Mouse (Mus musculus): ENCODE results near the gene Zfx. TPM values are rescaled to one million over a fixed set of nuclear protein-coding genes. Genes with fewer than 3 reads are reported as not detected.

The Zfx gene
- polyA plus RNA-seq, 1 experiment = 11.1 TPM

- no peak overlapping the region for H3K4me3 ChIP-seq (replicated peaks; ENCODE audit: control insufficient read depth, low read depth, low read length)
- H3K4me1 ChIP-seq (ENCODE audit: control insufficient read depth, insufficient read depth, low read length) = no peaks in the 10 kb centered on the region
- no peak for TF ChIP-seq POLR2A (IDR thresholded peaks at IDR 0.05; ENCODE audit: borderline replicate concordance, control insufficient read depth, low read depth, low read length)
- no peak for TF ChIP-seq CTCF (IDR thresholded peaks at IDR 0.05; ENCODE audit: control insufficient read depth, insufficient read depth, low read length)
- H3K27ac ChIP-seq (ENCODE audit: control insufficient read depth, insufficient read depth, low read depth, low read length, poor library complexity) = no peak overlapping the region
- 73% methylated on average over 6 of the region's 6 CpGs for WGBS
Observed at GRCm38 (mm10) chrX:94115882-94116281, 7.6 kb downstream of the Zfx start.

GRCm38 (mm10) chrX:94105964-94106363 is 17.5 kb downstream of the Zfx start:
- no peak overlapping the region for H3K4me3 ChIP-seq (replicated peaks; ENCODE audit: control insufficient read depth, low read depth, low read length)
- no peaks in the 10 kb centered on the region for H3K4me1 ChIP-seq (ENCODE audit: control insufficient read depth, insufficient read depth, low read length)
- 58% methylated on average over 2 of the region's 2 CpGs for WGBS
- no peak for TF ChIP-seq CTCF (IDR thresholded peaks at IDR 0.05; ENCODE audit: control insufficient read depth, insufficient read depth, low read length)
- TF ChIP-seq POLR2A (IDR thresholded peaks at IDR 0.05; ENCODE audit: borderline replicate concordance, control insufficient read depth, low read depth, low read length) = no peak
- H3K27ac ChIP-seq (ENCODE audit: control insufficient read depth, insufficient read depth, low read depth, low read length, poor library complexity) = no peak overlapping the region

GRCm38 (mm10) chrX:94102938-94103337 is 20.6 kb downstream of the Zfx start:
- H3K27ac ChIP-seq (ENCODE audit: control insufficient read depth, insufficient read depth, low read depth, low read length, poor library complexity) = no peak overlapping the region
- TF ChIP-seq CTCF (IDR thresholded peaks at IDR 0.05; ENCODE audit: control insufficient read depth, insufficient read depth, low read length) (no peak), POLR2A (IDR thresholded peaks at IDR 0.05; ENCODE audit: borderline replicate concordance, control insufficient read depth, low read depth, low read length) (no peak)
- H3K4me1 ChIP-seq (ENCODE audit: control insufficient read depth, insufficient read depth, low read length) = no peaks in the 10 kb centered on the region

GRCm38 (mm10) chrX:94100561-94100960 is 22.9 kb downstream of the Zfx start:
- H3K27ac ChIP-seq (ENCODE audit: control insufficient read depth, insufficient read depth, low read depth, low read length, poor library complexity) = no peak overlapping the region
- WGBS = 71% methylated on average over 1 of the region's 1 CpGs
- no peak overlapping the region for H3K4me3 ChIP-seq (replicated peaks; ENCODE audit: control insufficient read depth, low read depth, low read length)
- no peaks in the 10 kb centered on the region for H3K4me1 ChIP-seq (ENCODE audit: control insufficient read depth, insufficient read depth, low read length)
- TF ChIP-seq CTCF (IDR thresholded peaks at IDR 0.05; ENCODE audit: control insufficient read depth, insufficient read depth, low read length) (no peak), POLR2A (IDR thresholded peaks at IDR 0.05; ENCODE audit: borderline replicate concordance, control insufficient read depth, low read depth, low read length) (no peak)

More at GRCm38 (mm10) chrX:94102938-94103337, 20.6 kb downstream of the Zfx start:
- H3K4me3 ChIP-seq (replicated peaks; ENCODE audit: control insufficient read depth, low read depth, low read length) = no peak overlapping the region

- TF ChIP-seq CTCF (IDR thresholded peaks at IDR 0.05; ENCODE audit: control insufficient read depth, insufficient read depth, low read length) = no peak
- no peak for TF ChIP-seq POLR2A (IDR thresholded peaks at IDR 0.05; ENCODE audit: borderline replicate concordance, control insufficient read depth, low read depth, low read length)
- Histone ChIP-seq H3K4me1 (ENCODE audit: control insufficient read depth, insufficient read depth, low read length) (no peaks in the 10 kb centered on the region), H3K4me3 (replicated peaks; ENCODE audit: control insufficient read depth, low read depth, low read length) (no peak overlapping the region), H3K27ac (ENCODE audit: control insufficient read depth, insufficient read depth, low read depth, low read length, poor library complexity) (no peak overlapping the region)
- WGBS = 70% methylated on average over 2 of the region's 2 CpGs
Observed at GRCm38 (mm10) chrX:94091001-94091400, 32.5 kb downstream of the Zfx start.

GRCm38 (mm10) chrX:94061246-94061645 is 62.3 kb downstream of the Zfx start:
- WGBS = 15% methylated on average over 6 of the region's 6 CpGs
- TF ChIP-seq CTCF (IDR thresholded peaks at IDR 0.05; ENCODE audit: control insufficient read depth, insufficient read depth, low read length) (no peak), POLR2A (IDR thresholded peaks at IDR 0.05; ENCODE audit: borderline replicate concordance, control insufficient read depth, low read depth, low read length) (no peak)
- H3K4me3 ChIP-seq (replicated peaks; ENCODE audit: control insufficient read depth, low read depth, low read length) = no peak overlapping the region
- no peaks in the 10 kb centered on the region for H3K4me1 ChIP-seq (ENCODE audit: control insufficient read depth, insufficient read depth, low read length)
- H3K27ac ChIP-seq (ENCODE audit: control insufficient read depth, insufficient read depth, low read depth, low read length, poor library complexity) = no peak overlapping the region

- WGBS = 34% methylated on average over 8 of the region's 8 CpGs
- H3K4me1 ChIP-seq (ENCODE audit: control insufficient read depth, insufficient read depth, low read length) = no peaks in the 10 kb centered on the region
- TF ChIP-seq CTCF (IDR thresholded peaks at IDR 0.05; ENCODE audit: control insufficient read depth, insufficient read depth, low read length) = no peak
- no peak for TF ChIP-seq POLR2A (IDR thresholded peaks at IDR 0.05; ENCODE audit: borderline replicate concordance, control insufficient read depth, low read depth, low read length)
- no peak overlapping the region for H3K27ac ChIP-seq (ENCODE audit: control insufficient read depth, insufficient read depth, low read depth, low read length, poor library complexity)
- no peak overlapping the region for H3K4me3 ChIP-seq (replicated peaks; ENCODE audit: control insufficient read depth, low read depth, low read length)
Observed at GRCm38 (mm10) chrX:94060751-94061150, 62.8 kb downstream of the Zfx start.

GRCm38 (mm10) chrX:94058748-94059147 is 64.8 kb downstream of the Zfx start:
- Histone ChIP-seq H3K27ac (ENCODE audit: control insufficient read depth, insufficient read depth, low read depth, low read length, poor library complexity) (no peak overlapping the region), H3K4me1 (ENCODE audit: control insufficient read depth, insufficient read depth, low read length) (no peaks in the 10 kb centered on the region), H3K4me3 (replicated peaks; ENCODE audit: control insufficient read depth, low read depth, low read length) (no peak overlapping the region)
- WGBS = 76% methylated on average over 6 of the region's 6 CpGs
- TF ChIP-seq POLR2A (IDR thresholded peaks at IDR 0.05; ENCODE audit: borderline replicate concordance, control insufficient read depth, low read depth, low read length) = no peak
- no peak for TF ChIP-seq CTCF (IDR thresholded peaks at IDR 0.05; ENCODE audit: control insufficient read depth, insufficient read depth, low read length)

GRCm38 (mm10) chrX:94049048-94049447 is 74.5 kb downstream of the Zfx start:
- TF ChIP-seq CTCF (IDR thresholded peaks at IDR 0.05; ENCODE audit: control insufficient read depth, insufficient read depth, low read length) (no peak), POLR2A (IDR thresholded peaks at IDR 0.05; ENCODE audit: borderline replicate concordance, control insufficient read depth, low read depth, low read length) (no peak)
- WGBS = 83% methylated on average over 3 of the region's 3 CpGs
- Histone ChIP-seq H3K4me1 (ENCODE audit: control insufficient read depth, insufficient read depth, low read length) (no peaks in the 10 kb centered on the region), H3K4me3 (replicated peaks; ENCODE audit: control insufficient read depth, low read depth, low read length) (no peak overlapping the region), H3K27ac (ENCODE audit: control insufficient read depth, insufficient read depth, low read depth, low read length, poor library complexity) (no peak overlapping the region)
